Mouse (Mus musculus): ENCODE data around the gene Cog8. TPM values are rescaled to one million over a fixed set of nuclear protein-coding genes. Genes with fewer than 3 reads are reported as not detected.

Gene Cog8
- polyA plus RNA-seq (2015; fragmentation: Nextera tagmentation; extraction: Ambion mirVana): 36.8 and 39.4 TPM in 2 replicates

GRCm38 (mm10) chr8:107056076-107056972, at the start of gene Cog8, which contains the start of gene Nip7:
TSS of gene Cog8 (minus strand) at chr8:107056689.
TSS of gene Nip7 (plus strand) at chr8:107056877.
- peak; percentile 96 for ATAC-seq (ENCODE audit: insufficient read depth, low FRiP score, low read depth)
- Histone ChIP-seq H3K27me3 (replicated peaks) (no peaks in the 10 kb centered on the region), H3K4me1 (peaks cover 11% of the 10 kb centered on the region; the same call in 1 of the 2 replicates), H3K9ac (peak within 1 kb of the TSS; percentile 75), H3K36me3 (peaks cover 26% of the 10 kb centered on the region), H3K4me3 (replicated peaks) (peak within 1 kb of the TSS; percentile 97), H3K4me2 (peak within 1 kb of the TSS; percentile 88), H3K27ac (peak within 1 kb of the TSS; percentile 74), H3K9me3 (no peaks in the 10 kb centered on the region)
- under 1% methylated on average over 88 of the region's 88 CpGs for WGBS

GRCm38 (mm10) chr8:107104547-107104946, 48.1 kb upstream of the Cog8 start:
- Histone ChIP-seq H3K9me3 (no peaks in the 10 kb centered on the region), H3K27me3 (replicated peaks) (no peaks in the 10 kb centered on the region), H3K4me2 (no peak overlapping the region), H3K36me3 (no peaks in the 10 kb centered on the region), H3K4me3 (replicated peaks) (no peak overlapping the region), H3K9ac (no peak overlapping the region), H3K27ac (no peak overlapping the region), H3K4me1 (0 out of 2 replicates have a peak, but pooled peaks cover 4% of the 10 kb centered on the region)
- WGBS: 7% methylated on average over 4 of the region's 4 CpGs
- no peak for ATAC-seq (ENCODE audit: insufficient read depth, low FRiP score, low read depth)

- WGBS: 80% methylated on average over 2 of the region's 2 CpGs
These were observed 44.1 kb upstream of the Cog8 start for GRCm38 (mm10) chr8:107100635-107101034.

GRCm38 (mm10) chr8:107096366-107097036, 40.0 kb upstream of the Cog8 start, which contains the start of gene Terf2:
TSS of gene Terf2 (minus strand) at chr8:107096547.
- H3K27ac ChIP-seq: peak within 1 kb of the TSS; percentile 92
- peak within 1 kb of the TSS; percentile 90 for H3K4me3 ChIP-seq (replicated peaks)
- H3K4me1 ChIP-seq: no peaks in the 10 kb centered on the region
- H3K9me3 ChIP-seq: no peaks in the 10 kb centered on the region
- 4% methylated on average over 34 of the region's 39 CpGs for WGBS
- H3K4me2 ChIP-seq: peak within 1 kb of the TSS; percentile 52
- peak within 1 kb of the TSS; percentile 92 for H3K9ac ChIP-seq
- H3K27me3 ChIP-seq (replicated peaks): no peaks in the 10 kb centered on the region
- H3K36me3 ChIP-seq: 0 out of 2 replicates have a peak, but pooled peaks cover 10% of the 10 kb centered on the region
- ATAC-seq (ENCODE audit: insufficient read depth, low FRiP score, low read depth): peak; percentile 96

More at GRCm38 (mm10) chr8:107100635-107101034, 44.1 kb upstream of the Cog8 start:
- Histone ChIP-seq H3K9ac (no peak overlapping the region), H3K27ac (no peak overlapping the region), H3K9me3 (no peaks in the 10 kb centered on the region), H3K36me3 (no peaks in the 10 kb centered on the region), H3K4me1 (no peaks in the 10 kb centered on the region), H3K4me3 (replicated peaks) (no peak overlapping the region), H3K27me3 (replicated peaks) (no peaks in the 10 kb centered on the region), H3K4me2 (no peak overlapping the region)
- ATAC-seq (ENCODE audit: insufficient read depth, low FRiP score, low read depth): no peak

GRCm38 (mm10) chr8:107095717-107096365, 39.4 kb upstream of the Cog8 start:
- no peaks in the 10 kb centered on the region for H3K9me3 ChIP-seq
- H3K9ac ChIP-seq: peak overlapping the region; percentile 92
- H3K36me3 ChIP-seq: 0 out of 2 replicates have a peak, but pooled peaks cover 10% of the 10 kb centered on the region
- H3K4me1 ChIP-seq: no peaks in the 10 kb centered on the region
- H3K4me3 ChIP-seq (replicated peaks): peak overlapping the region; percentile 90
- peak overlapping the region; percentile 92 for H3K27ac ChIP-seq
- under 1% methylated on average over 53 of the region's 53 CpGs for WGBS
- ATAC-seq (ENCODE audit: insufficient read depth, low FRiP score, low read depth): peak; percentile 77; the same call in 1 of the 2 replicates
- no peaks in the 10 kb centered on the region for H3K27me3 ChIP-seq (replicated peaks)
- H3K4me2 ChIP-seq: peak overlapping the region; percentile 52

GRCm38 (mm10) chr8:107090531-107090930, 34.0 kb upstream of the Cog8 start:
- H3K27ac ChIP-seq: no peak overlapping the region
- 95% methylated on average over 7 of the region's 7 CpGs for WGBS
- H3K9ac ChIP-seq: no peak overlapping the region
- ATAC-seq (ENCODE audit: insufficient read depth, low FRiP score, low read depth): no peak
- H3K36me3 ChIP-seq: peaks cover 29% of the 10 kb centered on the region
- no peaks in the 10 kb centered on the region for H3K9me3 ChIP-seq
- H3K4me2 ChIP-seq: no peak overlapping the region
- no peak overlapping the region for H3K4me3 ChIP-seq (replicated peaks)
- no peaks in the 10 kb centered on the region for H3K4me1 ChIP-seq
- no peaks in the 10 kb centered on the region for H3K27me3 ChIP-seq (replicated peaks)

GRCm38 (mm10) chr8:107088526-107089063, 32.1 kb upstream of the Cog8 start:
- Histone ChIP-seq H3K4me3 (replicated peaks) (no peak overlapping the region), H3K27me3 (replicated peaks) (no peaks in the 10 kb centered on the region), H3K27ac (no peak overlapping the region), H3K9me3 (no peaks in the 10 kb centered on the region), H3K4me1 (no peaks in the 10 kb centered on the region), H3K4me2 (no peak overlapping the region), H3K36me3 (peaks cover 34% of the 10 kb centered on the region), H3K9ac (no peak overlapping the region)
- no peak for ATAC-seq (ENCODE audit: insufficient read depth, low FRiP score, low read depth)
- 86% methylated on average over 5 of the region's 5 CpGs for WGBS

- ATAC-seq (ENCODE audit: insufficient read depth, low FRiP score, low read depth): no peak
- Histone ChIP-seq H3K27me3 (replicated peaks) (no peaks in the 10 kb centered on the region), H3K9ac (no peak overlapping the region), H3K9me3 (no peaks in the 10 kb centered on the region), H3K27ac (no peak overlapping the region), H3K4me2 (no peak overlapping the region), H3K4me1 (no peaks in the 10 kb centered on the region), H3K36me3 (peaks cover 37% of the 10 kb centered on the region), H3K4me3 (replicated peaks) (no peak overlapping the region)
- 96% methylated on average over 5 of the region's 5 CpGs for WGBS
These were observed 29.5 kb upstream of the Cog8 start for GRCm38 (mm10) chr8:107086018-107086417.

GRCm38 (mm10) chr8:107085358-107085757, 28.9 kb upstream of the Cog8 start:
- Histone ChIP-seq H3K4me1 (no peaks in the 10 kb centered on the region), H3K9me3 (no peaks in the 10 kb centered on the region), H3K27ac (no peak overlapping the region), H3K36me3 (peaks cover 41% of the 10 kb centered on the region), H3K27me3 (replicated peaks) (no peaks in the 10 kb centered on the region), H3K4me3 (replicated peaks) (no peak overlapping the region), H3K9ac (no peak overlapping the region), H3K4me2 (no peak overlapping the region)
- WGBS: 96% methylated on average over 17 of the region's 17 CpGs
- ATAC-seq (ENCODE audit: insufficient read depth, low FRiP score, low read depth): no peak

- Histone ChIP-seq H3K27ac (no peak overlapping the region; the same call in 1 of the 2 replicates), H3K27me3 (replicated peaks) (no peaks in the 10 kb centered on the region), H3K4me1 (no peaks in the 10 kb centered on the region), H3K36me3 (peaks cover 53% of the 10 kb centered on the region), H3K4me3 (replicated peaks) (no peak overlapping the region), H3K9me3 (no peaks in the 10 kb centered on the region), H3K9ac (no peak overlapping the region), H3K4me2 (no peak overlapping the region)
- no peak; the same call in 1 of the 2 replicates for ATAC-seq (ENCODE audit: insufficient read depth, low FRiP score, low read depth)
- WGBS: 81% methylated on average over 7 of the region's 7 CpGs
These were observed 19.9 kb upstream of the Cog8 start for GRCm38 (mm10) chr8:107076239-107076888.

- H3K9ac ChIP-seq: no peak overlapping the region
- peaks cover 49% of the 10 kb centered on the region for H3K36me3 ChIP-seq
- no peaks in the 10 kb centered on the region for H3K4me1 ChIP-seq
- H3K27me3 ChIP-seq (replicated peaks): no peaks in the 10 kb centered on the region
- WGBS: 84% methylated on average over 1 of the region's 1 CpGs
- no peak overlapping the region for H3K27ac ChIP-seq
- H3K4me3 ChIP-seq (replicated peaks): no peak overlapping the region
- no peak overlapping the region for H3K4me2 ChIP-seq
- H3K9me3 ChIP-seq: no peaks in the 10 kb centered on the region
- ATAC-seq (ENCODE audit: insufficient read depth, low FRiP score, low read depth): no peak
These were observed 17.6 kb upstream of the Cog8 start for GRCm38 (mm10) chr8:107074128-107074527.

Measured in stomach, embryonic 15.5 days (tissue).